Mouse (Mus musculus) layer of hippocampus, postnatal 10 days (tissue): ENCODE measurements around the gene Trim56. TPM values are rescaled to one million over a fixed set of nuclear protein-coding genes. Genes with fewer than 3 reads are reported as not detected.
A peak's percentile ranks its signal among the peaks of the same experiment; 100 is the strongest.

ENCODE experiments used
- DNase-seq, 2 experiments: peaks; one replicate each; pipeline ENCODE4 v3.0.0; 2021; ENCODE audit warnings: low spot score in 2 of 2
- total RNA-seq, 2 experiments: library from RNA; stranded (reverse); gene quantifications; 2 replicates each; pipeline ENCODE4 v1.2.3; 2021

The Trim56 gene
- total RNA-seq, 2 experiments from 2014 or later = 4.8 to 5.2 TPM

DNA sequence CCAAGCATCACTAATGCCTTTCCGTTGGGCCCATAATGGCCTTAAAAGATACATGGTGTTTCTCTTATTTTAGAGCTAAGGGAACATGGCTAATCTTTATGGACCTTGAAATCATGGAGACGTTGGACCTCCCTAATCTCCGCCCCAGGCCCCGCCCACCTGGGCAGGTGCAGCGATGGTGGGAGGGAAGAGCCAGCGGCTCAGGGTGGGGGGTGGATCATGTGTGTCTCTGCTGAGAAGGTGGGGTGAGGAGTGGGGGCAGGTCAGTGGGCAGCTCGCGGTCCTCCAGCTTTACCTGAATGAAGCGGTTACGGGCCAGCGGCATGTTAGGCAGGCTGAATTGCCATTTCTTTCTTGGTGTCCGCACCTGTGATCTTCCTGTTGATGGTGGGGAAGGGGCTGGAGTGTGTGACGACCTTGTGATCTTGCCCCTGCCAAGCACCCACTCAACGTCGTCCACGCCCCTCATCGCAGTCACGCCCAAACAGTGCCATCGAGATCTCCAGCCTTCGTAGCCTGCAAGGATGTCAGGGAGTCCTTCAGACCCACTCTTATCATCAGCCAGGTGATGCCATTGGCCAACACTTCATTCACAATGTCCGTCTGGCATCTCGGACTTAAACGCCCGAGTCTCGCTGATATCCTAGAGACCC, 5.9 kb downstream of the Trim56 start:
- no peak for DNase-seq

DNA sequence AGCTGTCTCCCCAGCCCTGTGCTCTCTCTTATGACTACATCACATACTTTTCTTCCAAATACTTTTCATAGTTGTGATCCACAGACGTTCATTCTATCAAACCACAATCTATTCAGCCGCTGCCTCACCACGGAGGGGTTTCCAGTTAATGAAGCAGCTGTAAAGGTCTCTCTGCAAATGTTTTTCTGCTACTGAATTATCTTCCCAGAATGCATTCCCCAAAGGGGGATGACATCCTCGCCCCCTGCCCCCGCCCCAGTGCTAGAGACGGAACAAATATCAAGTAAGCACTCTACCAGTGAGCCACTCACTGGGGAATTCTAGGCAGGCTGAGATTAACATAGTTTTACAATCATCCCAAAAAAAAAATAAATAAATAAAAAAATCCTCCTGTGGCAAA, 7.9 kb downstream of the Trim56 start:
- no peak for DNase-seq

DNA sequence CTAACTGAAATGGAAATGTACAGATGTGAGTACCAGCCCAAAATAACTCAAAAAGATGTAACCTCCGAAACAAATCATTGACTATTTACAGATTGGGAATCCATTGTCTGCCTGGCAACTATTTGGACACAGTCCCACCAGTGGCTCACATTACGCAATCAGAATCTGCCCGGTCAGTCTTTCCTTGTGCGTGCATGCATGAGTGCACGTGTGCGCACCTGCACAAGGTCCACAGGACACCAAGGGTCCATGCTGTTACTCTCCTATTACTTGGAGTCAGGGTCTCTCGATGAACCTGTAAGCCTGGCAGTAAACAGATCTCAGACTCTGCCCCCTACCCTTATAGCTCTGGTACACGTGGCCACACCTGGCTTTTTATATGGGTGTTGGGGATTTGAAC, 8.3 kb downstream of the Trim56 start:
- no peak for DNase-seq

- peak; percentile 88 to 90 for DNase-seq
Measured at GRCm38 (mm10) chr5:137107024-137107423, 9.0 kb downstream of the Trim56 start.

GRCm38 (mm10) chr5:137106434-137106833, 9.6 kb downstream of the Trim56 start:
- DNase-seq = no peak

- DNase-seq = no peak
Measured at GRCm38 (mm10) chr5:137103969-137104368, 12.0 kb downstream of the Trim56 start.

DNA sequence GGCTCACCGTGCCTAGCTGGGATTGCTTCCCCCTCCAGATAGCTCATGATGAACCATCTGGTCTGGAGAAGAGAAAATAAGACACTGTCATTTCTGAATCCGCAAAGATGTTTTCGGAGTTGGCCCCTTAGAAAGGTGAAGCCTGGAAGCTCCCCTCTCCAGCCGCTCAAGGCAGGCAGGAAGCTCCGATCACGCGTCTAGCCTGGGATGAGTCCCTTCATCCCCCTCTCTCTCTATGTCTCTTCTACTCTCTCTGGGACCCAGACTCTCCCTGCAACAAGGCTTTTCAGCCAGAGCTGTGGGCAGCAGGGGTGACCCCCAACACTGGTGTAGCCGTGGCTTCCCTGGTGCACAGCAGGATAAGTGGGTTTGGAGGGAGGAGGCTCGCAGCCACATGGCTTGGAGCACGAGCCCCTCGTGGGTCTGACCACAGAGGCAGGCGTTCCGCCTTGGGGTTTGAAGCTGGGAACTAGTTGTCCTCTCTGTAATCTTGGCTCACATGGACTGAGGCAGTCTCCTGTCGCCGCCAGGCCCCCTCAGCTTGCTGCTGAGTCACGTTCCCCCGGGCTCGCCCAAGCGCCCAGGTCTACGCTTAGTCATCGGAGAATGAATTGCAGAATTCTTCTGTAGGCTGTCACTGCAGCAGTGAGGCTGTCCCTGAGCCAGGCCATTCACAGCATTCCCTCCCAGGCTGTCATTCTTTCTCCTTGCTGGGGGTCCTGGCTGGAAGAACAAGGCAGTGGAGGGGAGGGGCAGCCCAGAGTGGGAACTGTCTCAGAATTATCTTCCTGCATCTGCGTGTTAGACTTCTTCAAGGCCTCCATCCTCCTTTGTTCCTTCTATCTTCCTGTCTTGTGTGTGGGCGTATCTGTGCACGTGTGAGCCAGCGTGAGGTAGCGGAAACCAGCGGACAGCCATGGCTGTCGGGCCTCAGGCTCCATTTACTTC, 13.2 kb downstream of the Trim56 start:
- DNase-seq = peak; percentile 43 to 45

- DNase-seq = no peak
Measured at GRCm38 (mm10) chr5:137102078-137102477, 13.9 kb downstream of the Trim56 start.

- DNase-seq = no peak
Measured at GRCm38 (mm10) chr5:137100660-137101059, 15.3 kb downstream of the Trim56 start.

DNA sequence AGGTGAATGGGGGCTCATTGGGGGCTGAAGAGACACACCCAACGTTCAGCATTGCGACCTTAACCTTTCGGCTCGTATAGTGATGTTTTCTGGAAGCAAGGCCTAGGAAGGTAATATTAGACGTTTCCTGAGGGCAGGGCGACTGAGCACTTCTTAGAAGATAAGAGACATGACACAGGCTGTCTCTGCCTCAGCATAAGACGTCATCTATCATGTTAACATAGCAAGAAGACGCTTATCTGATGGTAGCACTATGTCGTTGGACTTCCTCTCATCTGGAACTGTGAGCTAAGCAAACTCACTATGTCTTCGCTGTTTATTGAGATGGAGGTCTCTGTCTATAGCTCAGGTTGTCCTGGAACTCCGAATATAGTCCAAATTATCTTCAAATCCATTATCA, 17.6 kb downstream of the Trim56 start:
- DNase-seq = no peak

GRCm38 (mm10) chr5:137096037-137096436, 20.0 kb downstream of the Trim56 start:
- no peak for DNase-seq

DNA sequence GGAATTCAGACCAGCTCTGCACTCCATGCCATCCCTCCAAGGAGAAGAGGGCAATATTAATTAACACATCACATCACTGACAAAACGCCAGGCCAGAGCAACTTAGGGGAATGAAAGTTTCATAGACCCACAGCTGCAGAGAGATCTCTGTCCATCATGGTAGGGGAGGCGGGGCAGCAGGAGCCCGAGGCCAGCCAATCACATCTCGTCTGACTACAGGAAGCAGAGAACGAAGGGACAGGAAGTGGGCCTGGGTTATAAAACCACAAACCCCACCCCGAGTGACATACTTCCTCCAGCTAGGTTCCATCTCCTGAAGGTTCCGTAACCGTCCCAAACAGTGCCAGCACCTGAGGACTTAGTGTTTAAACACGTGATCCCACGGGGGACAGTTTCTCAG, 20.9 kb downstream of the Trim56 start:
- DNase-seq = no peak

DNA sequence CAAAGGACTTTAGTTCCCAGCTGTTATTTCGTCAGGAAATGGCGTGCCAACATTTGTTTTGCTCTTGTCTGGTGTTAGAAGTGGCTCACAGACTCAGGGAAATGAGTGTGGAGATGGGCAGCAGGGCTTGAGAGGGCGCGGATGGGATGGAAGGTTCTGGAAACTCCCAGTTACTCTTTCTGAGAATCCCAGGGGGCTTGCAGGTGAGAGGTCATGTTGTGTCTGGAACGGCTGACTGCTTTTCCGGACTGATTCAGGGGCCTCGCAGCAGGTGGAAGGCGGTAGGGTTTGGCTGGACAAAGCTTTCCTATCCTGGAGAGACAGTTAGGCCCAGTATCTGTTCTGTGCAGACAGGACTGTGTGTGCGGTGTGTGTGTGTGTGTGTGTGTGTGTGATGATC, 22.3 kb downstream of the Trim56 start:
- no peak for DNase-seq

GRCm38 (mm10) chr5:137091560-137091959, 24.4 kb downstream of the Trim56 start:
- DNase-seq = no peak

DNA sequence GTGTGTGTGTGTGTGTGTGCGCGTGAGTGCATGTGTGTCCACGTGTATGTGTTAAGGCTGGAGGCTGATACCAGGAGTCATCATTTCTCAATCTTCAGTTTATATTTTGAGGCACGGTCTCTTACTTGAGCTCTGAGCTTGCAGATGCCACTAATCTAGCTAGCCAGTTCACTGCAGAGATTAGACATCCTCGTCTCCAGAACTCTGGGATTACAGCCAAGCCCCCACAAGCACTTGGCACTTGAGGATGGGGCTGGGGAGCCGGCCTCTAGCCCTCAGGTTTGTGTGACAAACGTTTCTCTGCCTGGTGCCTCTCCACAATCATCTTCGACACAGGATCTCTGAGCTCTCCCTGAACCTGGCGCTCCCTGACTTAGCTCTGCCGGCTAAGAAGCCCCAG, 25.1 kb downstream of the Trim56 start:
- DNase-seq = no peak

GRCm38 (mm10) chr5:137087410-137087809, 28.6 kb downstream of the Trim56 start:
- no peak for DNase-seq

- DNase-seq = no peak
Measured at GRCm38 (mm10) chr5:137085731-137086130, 30.3 kb downstream of the Trim56 start.

- no peak for DNase-seq
Measured at GRCm38 (mm10) chr5:137085021-137085420, 31.0 kb downstream of the Trim56 start.

- no peak for DNase-seq
Measured at GRCm38 (mm10) chr5:137083051-137083450, 33.0 kb downstream of the Trim56 start.

DNA sequence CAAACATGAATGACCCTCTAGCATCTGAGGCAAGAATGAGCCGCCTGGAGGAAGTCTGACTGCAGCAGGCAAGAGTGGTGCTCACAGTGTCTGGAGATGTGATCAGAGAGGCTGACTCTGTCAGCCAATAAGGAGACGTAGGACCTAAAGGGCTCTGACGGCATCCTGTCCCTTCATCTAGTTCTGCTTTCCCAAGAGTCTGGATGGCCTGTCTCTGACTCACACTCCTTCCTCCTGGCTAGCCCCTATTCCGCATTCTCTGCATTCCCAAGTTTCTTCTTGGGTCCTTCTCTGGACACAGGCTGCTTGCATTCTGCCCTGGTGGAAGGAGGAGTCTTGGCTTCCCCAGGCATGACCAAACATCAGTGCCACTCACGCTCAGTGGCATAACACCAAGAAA, 36.2 kb downstream of the Trim56 start:
- DNase-seq = no peak

- no peak for DNase-seq
Measured at GRCm38 (mm10) chr5:137078616-137079015, 37.4 kb downstream of the Trim56 start.

- no peak for DNase-seq
Measured at GRCm38 (mm10) chr5:137078041-137078440, 38.0 kb downstream of the Trim56 start.

DNA sequence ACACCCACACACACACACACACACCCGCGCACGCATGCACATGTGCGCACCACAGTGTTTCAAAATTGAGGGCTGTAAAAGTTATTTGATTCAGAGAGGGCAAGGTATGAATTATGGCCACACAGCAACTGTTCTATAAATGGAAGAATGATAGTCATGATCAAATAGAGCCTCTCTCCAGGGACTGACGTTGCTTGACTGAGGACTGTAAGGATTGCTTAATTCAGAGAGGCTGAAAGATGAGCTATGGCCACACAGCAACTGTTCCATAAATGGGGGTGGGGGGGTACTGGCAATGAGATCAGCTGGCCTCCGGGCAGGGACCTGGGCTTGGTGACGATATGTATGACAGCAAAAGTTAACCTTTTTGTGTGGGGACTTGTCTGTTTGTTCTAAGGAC, 38.8 kb downstream of the Trim56 start:
- DNase-seq = no peak
